Mouse (Mus musculus) brain, adult 2 months (tissue): ENCODE data around the gene Fbxo46.
"Not testable (repeated sequence)": the region's sequence is repeated elsewhere in the genome, so short reads cannot be mapped to it uniquely, and the experiment has no call there.

Source experiments
- DNase-seq: peaks from one replicate; pipeline ENCODE4 v3.0.0; 2011; ENCODE audit warnings: low read depth, low spot score

Gene Fbxo46

DNA sequence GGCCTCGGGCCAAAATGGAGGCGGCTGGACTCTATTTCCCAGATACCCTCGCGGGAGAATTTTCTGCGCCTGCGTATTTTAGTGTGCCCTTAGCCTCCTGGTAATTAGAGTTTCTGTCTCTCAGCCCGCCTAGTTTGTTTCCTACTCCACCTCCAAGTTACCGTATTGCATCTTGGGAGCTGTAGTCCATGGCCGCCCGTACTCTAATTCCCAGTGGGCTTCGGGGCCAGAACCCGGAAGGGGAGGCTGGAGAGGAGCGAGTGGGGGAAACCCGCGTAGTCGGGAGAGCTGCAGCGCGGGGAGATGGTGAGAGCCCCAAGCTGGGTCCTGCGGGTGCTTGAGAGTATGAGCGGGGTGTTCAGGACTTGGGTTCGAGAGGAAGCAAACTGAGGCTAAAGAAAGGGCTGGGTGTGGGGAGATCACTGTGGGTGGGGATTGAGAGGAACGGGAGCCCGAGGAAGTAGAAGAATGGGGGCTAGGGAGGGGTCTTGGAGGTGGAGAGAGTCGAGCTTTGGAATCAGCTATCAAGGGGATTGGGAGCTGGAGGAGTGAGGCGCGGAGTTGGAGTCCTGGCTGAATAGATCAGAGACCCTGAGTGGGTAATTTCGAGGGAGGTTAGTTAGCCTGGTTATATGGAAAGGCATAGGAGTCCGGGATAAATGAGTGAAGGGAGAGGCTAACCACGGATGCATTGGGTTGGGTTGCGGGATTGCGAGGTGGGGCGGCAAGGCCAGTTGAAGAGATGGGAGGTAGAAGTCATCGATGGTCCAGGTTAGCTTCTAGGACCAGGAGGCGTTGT lies at the start of gene Fbxo46:
Gene Fbxo46, plus strand, starts transcription at position 229 of the 799 bp plus-strand sequence.
- peak; percentile 99 for DNase-seq

DNA sequence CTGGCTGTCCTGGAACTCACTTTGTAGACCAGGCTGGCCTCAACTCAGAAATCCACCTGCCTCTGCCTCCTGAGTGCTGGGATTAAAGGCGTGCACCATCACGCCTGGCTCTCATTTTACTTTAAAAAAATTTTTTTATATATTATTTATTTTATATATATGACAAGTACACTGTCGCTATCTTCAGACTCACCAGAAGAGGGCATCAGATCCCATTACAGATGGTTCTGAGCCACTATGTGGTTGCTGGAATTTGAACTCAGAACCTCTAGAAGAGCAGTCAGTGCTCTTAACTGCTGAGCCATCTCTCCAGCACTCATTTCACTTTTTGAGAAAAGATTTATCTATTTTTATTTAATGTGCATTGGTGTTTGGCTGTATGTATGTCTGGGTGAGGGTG lies 48.6 kb upstream of the Fbxo46 start:
- not testable (repeated sequence) for DNase-seq

DNA sequence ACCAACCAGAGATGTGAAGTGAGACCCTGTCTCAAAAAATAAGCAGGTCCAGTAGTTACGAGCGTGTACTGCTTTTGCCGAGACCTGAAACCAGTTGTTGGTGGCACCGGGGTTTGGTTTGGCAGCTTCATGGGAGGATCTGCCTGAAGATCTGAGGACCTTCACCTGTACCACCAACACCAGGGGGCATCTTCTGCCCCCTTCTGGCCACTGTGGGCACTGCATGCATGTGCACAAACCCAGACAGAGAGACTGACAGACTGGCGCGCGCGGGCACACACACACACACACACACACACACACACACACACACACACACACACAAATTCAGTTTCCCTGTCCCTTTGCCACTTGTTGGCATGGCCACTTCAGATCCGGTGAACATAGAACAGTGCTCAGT lies 46.2 kb upstream of the Fbxo46 start:
- no peak for DNase-seq

DNA sequence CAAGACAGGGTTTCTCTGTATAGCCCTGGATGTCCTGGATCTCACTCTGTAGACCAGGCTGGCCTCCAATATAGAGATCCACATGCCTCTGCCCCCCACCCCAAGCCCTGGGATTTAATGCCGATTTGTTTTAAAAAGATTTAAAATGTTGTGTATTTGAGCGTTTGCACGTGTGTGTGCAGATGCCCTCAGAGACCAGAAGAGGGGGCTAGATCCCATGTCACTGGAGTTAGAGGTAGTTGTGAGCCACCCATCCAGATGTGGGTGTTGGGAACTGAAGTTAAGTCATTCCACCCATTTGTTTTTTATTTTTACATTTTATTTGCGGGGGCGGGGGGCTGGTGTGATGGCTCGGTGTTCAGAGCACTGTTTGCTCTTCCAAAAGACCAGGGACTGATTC lies 45.2 kb upstream of the Fbxo46 start:
- DNase-seq = no peak

DNA sequence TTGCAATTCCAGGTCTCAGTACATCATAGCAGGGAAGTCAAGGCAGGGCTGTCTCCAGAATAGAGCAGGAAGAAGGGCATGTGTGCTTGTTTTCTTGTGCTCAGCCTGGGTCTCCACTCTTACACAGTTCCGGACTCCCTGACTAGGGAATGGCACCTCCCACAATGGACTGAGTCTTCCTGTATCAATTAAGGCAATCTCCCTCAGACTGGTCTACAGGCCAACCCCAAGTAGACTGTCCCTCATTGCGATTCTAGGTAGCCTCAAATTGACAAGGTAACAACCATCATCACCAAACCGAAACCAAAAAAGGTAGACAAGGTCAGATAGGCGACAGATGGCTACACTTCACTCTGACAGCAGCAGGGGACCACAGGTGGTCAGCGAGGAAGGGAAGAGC lies 44.4 kb upstream of the Fbxo46 start:
- DNase-seq = no peak

DNA sequence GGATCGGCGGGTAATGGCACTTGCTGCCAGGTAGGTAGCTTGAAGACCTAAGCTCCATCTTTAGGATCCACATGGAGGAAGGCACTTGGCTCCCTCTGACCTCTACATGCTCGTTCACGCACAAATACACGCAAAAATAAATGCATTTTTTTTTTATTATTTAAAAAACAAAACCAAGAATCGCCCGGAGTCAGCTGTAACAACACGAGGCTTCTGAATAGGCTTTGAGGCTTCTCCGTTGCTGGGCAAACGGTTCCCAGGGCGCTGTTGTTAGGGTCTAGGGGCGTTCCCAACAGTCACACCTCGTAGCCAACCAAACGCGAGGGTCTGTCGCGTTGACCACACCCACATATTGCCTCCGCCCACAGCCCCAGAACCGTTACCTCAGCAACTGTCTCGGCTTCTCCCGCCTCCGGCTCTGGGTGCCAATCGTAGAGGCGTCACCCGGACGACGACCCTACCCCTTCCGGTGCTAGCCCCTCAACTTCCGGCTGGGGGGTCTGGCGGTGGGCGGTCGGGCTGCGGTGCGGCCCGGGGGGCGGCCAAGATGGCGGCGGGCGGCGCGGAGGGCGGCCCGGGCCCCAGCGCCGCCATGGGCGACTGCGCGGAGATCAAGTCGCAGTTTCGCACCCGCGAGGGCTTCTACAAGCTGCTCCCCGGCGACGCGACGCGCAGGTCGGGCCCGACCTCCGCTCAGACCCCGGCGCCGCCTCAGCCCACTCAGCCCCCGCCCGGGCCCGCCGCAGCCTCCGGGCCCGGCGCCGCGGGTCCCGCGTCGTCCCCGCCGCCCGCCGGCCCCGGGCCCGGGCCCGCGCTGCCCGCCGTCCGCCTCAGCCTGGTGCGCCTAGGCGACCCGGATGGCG lies 43.7 kb upstream of the Fbxo46 start, which contains the start of gene Dmwd:
Gene Dmwd, plus strand, starts transcription at position 505 of the 863 bp plus-strand sequence.
- DNase-seq = peak; percentile 99

DNA sequence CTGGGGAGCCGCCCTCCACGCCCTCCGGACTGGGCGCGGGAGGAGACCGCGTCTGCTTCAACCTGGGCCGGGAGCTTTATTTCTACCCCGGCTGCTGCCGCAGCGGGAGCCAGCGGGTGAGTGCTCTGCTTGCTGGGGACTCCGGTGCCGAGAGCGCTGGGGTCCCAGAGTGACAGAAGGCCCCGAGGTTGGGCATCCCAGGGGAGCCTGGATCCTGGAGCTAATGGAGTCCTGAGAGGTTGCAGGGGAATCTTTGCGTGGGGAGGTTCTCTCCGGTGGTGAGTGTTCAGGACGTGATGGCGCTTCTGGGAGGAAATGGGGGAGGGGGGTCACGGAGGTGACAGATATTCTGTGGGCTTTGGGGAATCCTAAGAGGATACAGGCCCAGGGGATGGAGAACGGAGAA lies 43.1 kb upstream of the Fbxo46 start:
- no peak for DNase-seq

DNA sequence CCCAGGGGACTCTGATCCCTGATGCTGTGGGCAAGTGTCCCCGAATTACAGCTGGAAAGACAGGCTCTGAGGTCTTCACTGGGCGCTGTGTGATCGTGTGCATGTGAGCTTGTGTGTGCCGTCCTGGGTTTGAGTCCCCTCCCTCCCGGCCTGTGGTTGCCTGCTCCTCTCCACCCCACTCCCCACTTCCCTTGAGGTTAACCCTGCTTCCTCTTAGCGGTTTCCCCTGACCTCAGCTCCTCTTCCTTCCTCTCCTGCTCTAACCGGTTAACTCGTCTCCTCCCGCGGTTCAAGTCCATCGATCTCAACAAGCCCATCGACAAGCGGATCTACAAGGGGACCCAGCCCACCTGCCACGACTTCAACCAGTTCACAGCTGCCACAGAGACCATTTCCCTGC lies 41.9 kb upstream of the Fbxo46 start:
- no peak for DNase-seq

DNA sequence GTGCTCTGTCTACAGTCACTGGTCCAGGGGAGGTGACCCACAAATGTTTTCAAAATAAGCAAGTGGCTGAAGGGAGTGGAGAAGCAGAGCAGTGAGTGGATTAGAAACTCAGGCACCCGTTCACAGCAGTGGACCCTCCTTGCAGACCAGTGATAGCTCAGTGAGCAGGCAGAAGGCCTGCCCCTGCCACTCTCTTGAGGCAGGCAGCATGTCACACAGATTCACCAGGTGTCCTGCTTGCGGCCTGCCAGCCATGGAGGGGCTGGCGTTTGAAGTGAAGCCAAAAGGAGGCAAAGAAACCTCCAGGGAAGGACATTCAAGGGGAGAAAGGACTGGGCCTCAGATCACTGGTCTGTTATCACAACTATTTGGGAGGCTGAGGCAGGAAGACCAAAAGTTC lies 40.9 kb upstream of the Fbxo46 start:
- DNase-seq = no peak

DNA sequence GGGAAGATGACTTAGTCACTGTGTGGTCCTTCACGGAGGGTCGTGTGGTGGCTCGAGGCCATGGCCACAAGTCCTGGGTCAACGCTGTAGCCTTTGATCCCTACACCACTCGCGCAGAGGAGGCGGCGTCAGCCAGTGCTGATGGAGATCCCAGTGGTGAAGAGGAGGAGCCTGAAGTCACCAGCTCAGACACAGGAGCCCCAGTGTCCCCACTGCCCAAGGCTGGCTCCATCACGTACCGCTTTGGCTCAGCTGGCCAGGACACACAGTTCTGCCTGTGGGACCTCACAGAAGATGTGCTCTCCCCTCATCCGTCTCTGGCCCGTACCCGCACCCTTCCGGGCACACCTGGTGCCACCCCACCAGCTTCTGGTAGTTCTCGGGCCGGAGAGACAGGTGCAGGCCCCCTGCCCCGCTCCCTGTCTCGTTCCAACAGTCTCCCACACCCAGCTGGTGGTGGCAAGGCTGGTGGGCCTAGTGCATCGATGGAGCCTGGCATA lies 39.2 kb upstream of the Fbxo46 start:
- peak; percentile 73 for DNase-seq

DNA sequence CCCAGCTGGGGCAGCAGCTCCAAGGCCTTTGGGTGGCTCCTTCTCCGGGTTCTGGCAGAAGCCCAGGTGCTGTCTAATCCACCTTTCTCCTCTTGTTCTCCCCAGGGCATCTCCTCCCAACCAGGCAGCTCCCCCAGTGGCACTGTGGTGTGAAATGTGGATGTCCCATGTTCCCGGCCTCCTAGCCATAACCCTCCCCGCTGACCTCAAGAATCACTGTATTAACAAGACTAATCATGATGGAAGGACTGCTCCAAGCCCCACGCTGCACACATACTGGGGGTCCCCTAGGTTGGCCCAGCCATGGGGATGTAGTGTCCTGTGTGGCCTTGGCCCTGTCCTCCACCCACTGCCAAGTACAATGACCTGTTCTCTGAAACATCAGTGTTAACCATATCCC lies 37.5 kb upstream of the Fbxo46 start:
- no peak for DNase-seq

DNA sequence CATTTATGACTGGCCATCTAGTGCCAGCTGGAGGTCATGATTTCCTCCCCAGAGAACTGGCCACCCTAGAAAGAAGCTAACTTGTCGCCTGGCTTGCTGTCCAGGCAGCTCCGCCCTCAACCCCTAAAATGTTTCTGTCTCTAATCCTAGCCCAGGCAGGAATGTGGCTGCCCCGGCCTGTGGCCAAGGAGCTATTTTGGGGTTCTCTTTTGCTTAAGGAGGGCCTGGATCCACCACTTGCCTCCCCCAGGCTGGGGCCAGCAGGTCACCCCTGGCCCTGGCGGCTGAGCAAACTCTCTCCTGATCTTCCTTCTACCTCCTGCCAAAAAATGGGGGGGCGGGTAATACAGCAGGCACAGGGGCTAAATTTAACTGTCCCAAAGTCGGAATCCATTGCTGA lies 36.6 kb upstream of the Fbxo46 start:
- DNase-seq = no peak

DNA sequence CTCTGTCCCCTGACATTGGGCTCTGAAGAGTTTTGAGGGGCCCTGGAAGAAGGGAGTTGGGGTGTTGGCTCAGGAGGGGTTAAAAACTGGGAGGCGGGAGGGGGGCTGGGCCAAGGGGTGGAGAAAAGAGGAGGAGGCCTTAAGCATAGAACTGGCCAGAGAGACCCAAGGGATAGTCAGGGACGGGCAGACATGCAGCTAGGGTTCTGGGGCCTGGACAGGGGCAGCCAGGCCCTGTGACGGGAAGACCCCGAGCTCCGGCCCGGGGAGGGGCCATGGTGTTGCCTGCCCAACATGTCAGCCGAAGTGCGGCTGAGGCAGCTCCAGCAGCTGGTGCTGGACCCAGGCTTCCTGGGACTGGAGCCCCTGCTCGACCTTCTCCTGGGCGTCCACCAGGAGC lies 36.0 kb upstream of the Fbxo46 start, which contains the start of gene Dmpk:
Gene Dmpk, plus strand, starts transcription at position 149 of the 400 bp plus-strand sequence.
- no peak for DNase-seq

DNA sequence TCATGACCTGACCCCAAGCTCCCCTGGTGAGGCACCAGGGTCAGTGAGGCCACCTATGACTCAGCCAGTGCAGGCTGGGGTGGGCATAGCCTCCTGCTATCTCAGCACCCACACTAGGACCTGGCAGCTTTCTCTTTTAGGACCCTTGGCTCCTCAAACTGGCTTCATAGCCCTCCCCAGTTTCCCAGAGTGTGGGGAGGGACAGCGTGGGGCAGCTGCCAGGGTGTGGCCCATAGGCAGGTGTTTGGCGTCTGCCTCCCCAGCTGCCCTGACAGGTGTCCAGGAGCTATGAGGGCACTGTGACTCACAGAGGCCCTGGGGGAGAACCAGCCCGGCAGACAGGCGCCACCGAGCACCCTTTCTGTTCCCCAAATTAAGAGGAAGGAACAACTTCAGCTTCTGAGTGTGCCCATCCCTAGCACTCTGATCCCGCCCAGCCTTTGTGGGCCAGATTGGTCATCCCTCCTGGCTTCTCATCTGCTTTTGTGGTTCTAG lies 35.3 kb upstream of the Fbxo46 start:
- no peak for DNase-seq

DNA sequence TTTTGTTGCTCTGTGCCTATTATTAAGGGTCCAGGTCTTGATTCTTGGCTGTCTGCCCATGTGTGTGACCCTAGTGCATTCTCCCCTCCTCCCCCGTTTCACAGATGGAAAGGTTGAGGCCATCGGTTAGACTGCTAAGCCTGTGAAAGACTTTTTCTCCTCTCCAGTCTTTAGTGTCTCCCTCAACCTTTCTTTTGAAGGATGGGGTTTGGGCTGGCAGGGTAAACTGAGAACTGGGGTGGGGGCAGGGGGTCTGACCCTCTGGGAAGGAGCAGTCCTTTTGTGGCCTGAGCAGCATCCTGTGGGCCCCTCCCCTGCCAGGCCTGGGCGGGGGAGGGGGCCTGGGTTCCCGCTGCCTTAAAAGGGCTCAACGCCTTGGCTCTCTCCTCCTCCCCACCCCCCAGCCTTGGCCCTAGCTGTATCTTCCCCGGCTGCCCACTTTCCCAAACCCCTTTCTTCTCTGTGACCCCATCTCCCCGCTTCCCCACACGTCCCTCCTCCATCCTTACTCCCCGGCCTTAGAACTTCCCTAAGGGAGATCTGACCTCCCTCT lies 34.7 kb upstream of the Fbxo46 start:
- no peak for DNase-seq

DNA sequence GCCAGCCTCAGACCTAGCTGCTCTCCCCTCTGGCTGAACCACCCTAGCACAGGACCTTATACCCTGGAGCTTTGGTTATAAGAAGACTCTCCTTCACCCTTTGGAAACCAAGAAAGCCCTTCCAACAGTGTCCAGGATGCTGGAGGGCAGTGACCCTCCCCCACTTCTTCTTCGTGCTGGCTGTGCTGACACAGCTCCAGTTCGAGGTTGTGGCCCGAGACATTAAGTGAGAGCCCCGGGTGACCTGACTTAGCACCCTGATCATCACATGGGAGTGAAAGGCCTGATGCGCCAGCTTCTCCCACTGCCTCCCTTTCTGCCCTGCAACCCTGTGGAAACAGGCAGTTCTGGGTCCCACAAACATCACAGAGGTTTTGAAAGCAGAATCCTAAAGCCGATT lies 34.2 kb upstream of the Fbxo46 start:
- no peak for DNase-seq

DNA sequence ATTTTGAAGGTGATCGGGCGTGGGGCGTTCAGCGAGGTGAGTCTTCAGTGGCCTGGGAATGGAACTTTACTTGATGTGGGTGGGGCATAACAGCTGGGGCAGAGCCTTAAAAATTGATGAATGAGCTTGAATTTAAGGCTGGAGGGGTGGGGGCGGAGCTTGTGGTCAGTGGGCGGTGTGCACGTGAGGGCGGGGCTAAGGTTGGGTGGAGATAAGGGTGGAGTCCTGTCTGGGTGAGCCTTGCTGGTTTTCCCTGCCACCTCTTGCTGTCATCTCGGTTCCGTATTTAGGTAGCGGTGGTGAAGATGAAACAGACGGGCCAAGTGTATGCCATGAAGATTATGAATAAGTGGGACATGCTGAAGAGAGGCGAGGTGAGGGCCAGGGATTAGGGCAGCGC lies 33.6 kb upstream of the Fbxo46 start:
- DNase-seq = peak; percentile 31

DNA sequence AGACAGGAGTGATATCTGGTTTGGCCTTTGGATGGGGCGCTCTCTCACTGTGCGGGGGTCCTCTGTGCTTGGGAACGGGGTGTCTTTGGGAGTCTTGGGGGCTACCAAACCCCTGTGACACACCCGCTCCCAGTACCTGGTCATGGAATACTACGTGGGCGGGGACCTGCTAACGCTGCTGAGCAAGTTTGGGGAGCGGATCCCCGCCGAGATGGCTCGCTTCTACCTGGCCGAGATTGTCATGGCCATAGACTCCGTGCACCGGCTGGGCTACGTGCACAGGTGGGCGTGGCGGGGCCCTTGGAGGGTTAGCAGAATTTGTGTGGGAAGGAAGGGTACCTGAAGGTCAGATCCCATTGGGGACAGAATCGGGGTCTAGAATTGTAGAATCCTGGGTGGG lies 32.9 kb upstream of the Fbxo46 start:
- no peak for DNase-seq

DNA sequence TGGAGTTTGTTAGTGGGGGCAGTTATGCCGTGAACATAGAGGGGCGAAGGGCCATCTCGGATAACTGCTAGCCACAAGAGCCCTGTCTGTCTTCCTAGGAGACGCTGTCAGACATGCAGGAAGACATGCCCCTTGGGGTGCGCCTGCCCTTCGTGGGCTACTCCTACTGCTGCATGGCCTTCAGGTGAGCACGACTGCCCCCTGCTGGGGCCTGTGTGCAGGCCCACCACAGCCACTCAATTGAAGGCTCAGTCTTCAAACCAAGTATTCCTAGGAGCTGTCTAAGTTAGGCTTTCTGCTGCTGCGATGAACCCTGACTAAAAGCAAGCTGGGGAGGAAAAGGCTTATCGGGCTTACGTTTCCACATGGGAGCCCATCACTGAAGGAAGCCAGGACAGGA lies 30.8 kb upstream of the Fbxo46 start:
- DNase-seq = peak; percentile 70

DNA sequence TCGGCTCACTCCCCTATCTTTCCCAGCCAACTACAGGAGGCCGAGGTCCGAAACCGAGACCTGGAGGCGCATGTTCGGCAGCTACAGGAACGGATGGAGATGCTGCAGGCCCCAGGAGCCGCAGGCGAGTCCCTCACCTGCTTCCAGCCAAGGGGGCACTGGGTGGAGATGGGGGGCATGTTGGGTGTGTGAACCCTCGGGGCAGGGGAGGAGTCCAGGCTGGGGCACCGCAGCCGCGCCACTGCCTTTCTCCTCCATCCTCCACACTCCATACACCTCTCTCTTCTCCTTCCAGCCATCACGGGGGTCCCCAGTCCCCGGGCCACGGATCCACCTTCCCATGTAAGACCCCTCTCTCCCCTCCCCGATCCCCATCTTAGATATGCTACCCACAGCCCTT lies 27.7 kb upstream of the Fbxo46 start:
- DNase-seq = no peak

DNA sequence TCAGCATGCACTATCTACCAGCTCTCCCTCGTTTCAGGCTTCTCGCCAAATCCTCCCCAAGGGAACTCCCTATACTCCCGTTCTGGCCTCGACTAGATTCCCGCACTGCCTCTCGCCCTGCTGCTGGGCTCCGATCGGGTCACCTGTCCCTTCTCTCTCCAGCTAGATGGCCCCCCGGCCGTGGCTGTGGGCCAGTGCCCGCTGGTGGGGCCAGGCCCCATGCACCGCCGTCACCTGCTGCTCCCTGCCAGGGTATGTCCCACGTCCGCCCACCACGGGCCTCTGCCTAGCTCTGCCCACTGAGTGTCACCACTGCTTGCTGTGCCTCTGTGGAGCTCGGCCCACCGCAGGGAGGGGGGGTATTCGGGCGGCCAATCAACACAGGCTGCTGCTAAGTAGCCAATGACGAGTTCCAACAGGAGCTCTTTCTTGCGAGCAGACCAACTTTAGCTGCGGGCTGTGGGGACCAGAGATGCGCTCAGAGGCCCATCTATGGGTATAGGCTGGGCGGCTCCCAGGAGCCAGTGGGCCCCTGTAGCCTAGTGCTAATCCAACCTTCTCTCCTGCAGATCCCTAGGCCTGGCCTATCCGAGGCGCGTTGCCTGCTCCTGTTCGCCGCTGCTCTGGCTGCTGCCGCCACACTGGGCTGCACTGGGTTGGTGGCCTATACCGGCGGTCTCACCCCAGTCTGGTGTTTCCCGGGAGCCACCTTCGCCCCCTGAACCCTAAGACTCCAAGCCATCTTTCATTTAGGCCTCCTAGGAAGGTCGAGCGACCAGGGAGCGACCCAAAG lies 27.1 kb upstream of the Fbxo46 start:
- DNase-seq = no peak
